Mouse (Mus musculus): ENCODE measurements around the gene Slc47a1.
"Not testable (repeated sequence)": the region's sequence is repeated elsewhere in the genome, so short reads cannot be mapped to it uniquely, and the experiment has no call there.

Gene Slc47a1

GRCm38 (mm10) chr11:61320904-61321687, 57.0 kb downstream of the Slc47a1 start:
- TF ChIP-seq CTCF (conservative IDR thresholded peaks at IDR 0.05; ENCODE audit: low read length) (no peak), NANOG (IDR thresholded peaks at IDR 0.05; ENCODE audit: borderline replicate concordance, low read length) (no peak)
- H3K27me3 ChIP-seq (ENCODE audit: insufficient read depth, low read length): no peaks in the 10 kb centered on the region
- H3K9me3 ChIP-seq (ENCODE audit: low read length): no peaks in the 10 kb centered on the region
- no peaks in the 10 kb centered on the region for H3K36me3 ChIP-seq (ENCODE audit: insufficient read depth, low read length)
- no peak overlapping the region for H3K4me3 ChIP-seq (replicated peaks; ENCODE audit: low read length)
- no peaks in the 10 kb centered on the region for H3K4me1 ChIP-seq (replicated peaks; ENCODE audit: low read depth, low read length)

- TF ChIP-seq NANOG (IDR thresholded peaks at IDR 0.05; ENCODE audit: borderline replicate concordance, low read length): no peak
- no peak for TF ChIP-seq CTCF (conservative IDR thresholded peaks at IDR 0.05; ENCODE audit: low read length)
- no peak for TF ChIP-seq POU5F1 (IDR thresholded peaks at IDR 0.05; ENCODE audit: borderline replicate concordance, low read length)
- no peaks in the 10 kb centered on the region for H3K4me1 ChIP-seq (replicated peaks; ENCODE audit: low read depth, low read length)
- no peaks in the 10 kb centered on the region for H3K36me3 ChIP-seq (ENCODE audit: insufficient read depth, low read length)
- H3K4me3 ChIP-seq (replicated peaks; ENCODE audit: low read length): no peak overlapping the region
- no peaks in the 10 kb centered on the region for H3K9me3 ChIP-seq (ENCODE audit: low read length)
- no peaks in the 10 kb centered on the region for H3K27me3 ChIP-seq (ENCODE audit: insufficient read depth, low read length)
Measured at GRCm38 (mm10) chr11:61319923-61320567, 58.1 kb downstream of the Slc47a1 start.

- Histone ChIP-seq H3K9me3 (ENCODE audit: low read length) (no peaks in the 10 kb centered on the region), H3K27me3 (ENCODE audit: insufficient read depth, low read length) (no peaks in the 10 kb centered on the region), H3K4me1 (replicated peaks; ENCODE audit: low read depth, low read length) (no peaks in the 10 kb centered on the region), H3K36me3 (ENCODE audit: insufficient read depth, low read length) (no peaks in the 10 kb centered on the region), H3K4me3 (replicated peaks; ENCODE audit: low read length) (no peak overlapping the region)
- TF ChIP-seq NANOG (IDR thresholded peaks at IDR 0.05; ENCODE audit: borderline replicate concordance, low read length) (no peak), CTCF (conservative IDR thresholded peaks at IDR 0.05; ENCODE audit: low read length) (no peak), POU5F1 (IDR thresholded peaks at IDR 0.05; ENCODE audit: borderline replicate concordance, low read length) (no peak)
Measured at GRCm38 (mm10) chr11:61319233-61319922, 58.8 kb downstream of the Slc47a1 start.

- TF ChIP-seq CTCF (conservative IDR thresholded peaks at IDR 0.05; ENCODE audit: low read length) (no peak), NANOG (IDR thresholded peaks at IDR 0.05; ENCODE audit: borderline replicate concordance, low read length) (no peak), POU5F1 (IDR thresholded peaks at IDR 0.05; ENCODE audit: borderline replicate concordance, low read length) (no peak)
- Histone ChIP-seq H3K9me3 (ENCODE audit: low read length) (no peaks in the 10 kb centered on the region), H3K4me3 (replicated peaks; ENCODE audit: low read length) (no peak overlapping the region), H3K27me3 (ENCODE audit: insufficient read depth, low read length) (no peaks in the 10 kb centered on the region), H3K36me3 (ENCODE audit: insufficient read depth, low read length) (no peaks in the 10 kb centered on the region), H3K4me1 (replicated peaks; ENCODE audit: low read depth, low read length) (peaks cover 2% of the 10 kb centered on the region)
Measured at GRCm38 (mm10) chr11:61316864-61317263, 61.3 kb downstream of the Slc47a1 start.

- Histone ChIP-seq H3K4me3 (replicated peaks; ENCODE audit: low read length) (no peak overlapping the region), H3K9me3 (ENCODE audit: low read length) (peaks cover 6% of the 10 kb centered on the region), H3K4me1 (replicated peaks; ENCODE audit: low read depth, low read length) (peaks cover 44% of the 10 kb centered on the region), H3K36me3 (ENCODE audit: insufficient read depth, low read length) (0 out of 2 replicates have a peak, but pooled peaks cover 3% of the 10 kb centered on the region), H3K27me3 (ENCODE audit: insufficient read depth, low read length) (no peaks in the 10 kb centered on the region)
- TF ChIP-seq POU5F1 (IDR thresholded peaks at IDR 0.05; ENCODE audit: borderline replicate concordance, low read length) (no peak), CTCF (conservative IDR thresholded peaks at IDR 0.05; ENCODE audit: low read length) (no peak), NANOG (IDR thresholded peaks at IDR 0.05; ENCODE audit: borderline replicate concordance, low read length) (no peak)
Measured at GRCm38 (mm10) chr11:61310321-61310720, 67.8 kb downstream of the Slc47a1 start.

GRCm38 (mm10) chr11:61309831-61310230, 68.3 kb downstream of the Slc47a1 start:
- Histone ChIP-seq H3K9me3 (ENCODE audit: low read length) (peaks cover 11% of the 10 kb centered on the region), H3K36me3 (ENCODE audit: insufficient read depth, low read length) (0 out of 2 replicates have a peak, but pooled peaks cover 3% of the 10 kb centered on the region), H3K4me3 (replicated peaks; ENCODE audit: low read length) (no peak overlapping the region), H3K4me1 (replicated peaks; ENCODE audit: low read depth, low read length) (peaks cover 44% of the 10 kb centered on the region), H3K27me3 (ENCODE audit: insufficient read depth, low read length) (no peaks in the 10 kb centered on the region)
- TF ChIP-seq CTCF (conservative IDR thresholded peaks at IDR 0.05; ENCODE audit: low read length): no peak
- no peak for TF ChIP-seq POU5F1 (IDR thresholded peaks at IDR 0.05; ENCODE audit: borderline replicate concordance, low read length)
- TF ChIP-seq NANOG (IDR thresholded peaks at IDR 0.05; ENCODE audit: borderline replicate concordance, low read length): no peak

- TF ChIP-seq NANOG (IDR thresholded peaks at IDR 0.05; ENCODE audit: borderline replicate concordance, low read length) (no peak), POU5F1 (IDR thresholded peaks at IDR 0.05; ENCODE audit: borderline replicate concordance, low read length) (no peak), CTCF (conservative IDR thresholded peaks at IDR 0.05; ENCODE audit: low read length) (no peak)
- Histone ChIP-seq H3K4me3 (replicated peaks; ENCODE audit: low read length) (peak overlapping the region; percentile 37), H3K27me3 (ENCODE audit: insufficient read depth, low read length) (no peaks in the 10 kb centered on the region), H3K4me1 (replicated peaks; ENCODE audit: low read depth, low read length) (peaks cover 44% of the 10 kb centered on the region), H3K9me3 (ENCODE audit: low read length) (peaks cover 23% of the 10 kb centered on the region), H3K36me3 (ENCODE audit: insufficient read depth, low read length) (0 out of 2 replicates have a peak, but pooled peaks cover 3% of the 10 kb centered on the region)
Measured at GRCm38 (mm10) chr11:61307795-61308194, 70.3 kb downstream of the Slc47a1 start.

- Histone ChIP-seq H3K27me3 (ENCODE audit: insufficient read depth, low read length) (no peaks in the 10 kb centered on the region), H3K36me3 (ENCODE audit: insufficient read depth, low read length) (0 out of 2 replicates have a peak, but pooled peaks cover 3% of the 10 kb centered on the region)
- TF ChIP-seq POU5F1 (IDR thresholded peaks at IDR 0.05; ENCODE audit: borderline replicate concordance, low read length): no peak
- TF ChIP-seq NANOG (IDR thresholded peaks at IDR 0.05; ENCODE audit: borderline replicate concordance, low read length): no peak
- peak; percentile 47 for TF ChIP-seq CTCF (conservative IDR thresholded peaks at IDR 0.05; ENCODE audit: low read length)
Measured at GRCm38 (mm10) chr11:61305377-61305776, 72.8 kb downstream of the Slc47a1 start.

GRCm38 (mm10) chr11:61304535-61304934, 73.6 kb downstream of the Slc47a1 start:
- H3K4me1 ChIP-seq (replicated peaks; ENCODE audit: low read depth, low read length): peaks cover 47% of the 10 kb centered on the region
- H3K9me3 ChIP-seq (ENCODE audit: low read length): peaks cover 33% of the 10 kb centered on the region
- H3K27me3 ChIP-seq (ENCODE audit: insufficient read depth, low read length); H3K4me3 ChIP-seq (replicated peaks; ENCODE audit: low read length); H3K36me3 ChIP-seq (ENCODE audit: insufficient read depth, low read length): not testable (repeated sequence)

More at GRCm38 (mm10) chr11:61305377-61305776, 72.8 kb downstream of the Slc47a1 start:
- H3K4me3 ChIP-seq (replicated peaks; ENCODE audit: low read length): no peak overlapping the region
- H3K4me1 ChIP-seq (replicated peaks; ENCODE audit: low read depth, low read length): peaks cover 47% of the 10 kb centered on the region
- H3K9me3 ChIP-seq (ENCODE audit: low read length): peaks cover 25% of the 10 kb centered on the region
